Mouse (Mus musculus) retina, postnatal 7 days (tissue): ENCODE results near the gene Pnpla5.

Experiments used
- DNase-seq: peaks from one replicate; pipeline ENCODE4 v3.0.0-alpha.2; 2012; ENCODE audit warnings: low read depth, low spot score

Pnpla5 gene

GRCm38 (mm10) chr15:84065701-84066100, 57.3 kb downstream of the Pnpla5 start:
- no peak for DNase-seq

- no peak for DNase-seq
These were observed 57.8 kb downstream of the Pnpla5 start, which contains the start of gene Efcab6 for GRCm38 (mm10) chr15:84065140-84065539. Efcab6 (minus strand) TSS chr15:84065379.
